ENCODE assay signal across 13 mouse cellular contexts in the genomic region with DNA sequence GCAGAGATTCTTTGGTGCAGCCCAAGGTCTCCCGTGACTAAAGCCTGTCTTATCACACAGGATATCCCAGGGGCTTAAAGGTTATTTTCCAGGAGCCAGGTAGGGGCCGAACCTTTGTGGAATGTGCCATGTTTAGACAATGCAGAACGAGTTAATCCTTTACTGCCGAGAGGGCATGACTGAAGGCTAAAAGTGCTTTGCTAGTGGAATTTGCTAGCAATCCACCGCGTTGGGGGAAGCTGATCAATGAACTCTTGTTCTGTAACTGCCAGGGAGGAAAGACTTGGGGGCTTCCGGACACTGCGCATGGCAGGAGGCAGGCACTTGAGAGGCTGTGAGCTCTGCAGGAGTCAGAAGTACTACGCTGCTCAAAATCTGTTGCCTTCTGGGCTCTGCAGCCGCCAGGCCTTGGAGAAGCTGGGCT.
DNase-seq lines count a peak whose midpoint lies in the region; ATAC-seq and TF ChIP-seq lines count a peak whose summit lies in the region.
"Had no signal": no experiment of that assay in that cellular context is flagged by ENCODE, and none has a peak within 500 bp of the region (broad histone marks: within the 10 kb centered on the region; RNA-seq: fewer than 3 reads in every experiment).

No protein-coding gene starts in this region.

- H3K4me3 ChIP-seq in forebrain, embryonic 10.5 days, result no peak overlapping the region
- no peak overlapping the region for H3K4me3 ChIP-seq in forebrain, embryonic 13.5 days
- H3K4me3 ChIP-seq in kidney, adult 2 months (ENCODE audit: insufficient read depth, low read depth, low read length), result no peak overlapping the region
- no peak overlapping the region for H3K4me3 ChIP-seq in kidney, embryonic 14.5 days (ENCODE audit: low read length)
- no peak overlapping the region for H3K4me3 ChIP-seq in embryonic facial prominence, embryonic 12.5 days
- no peak overlapping the region for H3K4me3 ChIP-seq in limb, embryonic 14.5 days (replicated peaks; ENCODE audit: low read length)
- H3K4me3 ChIP-seq in neural tube, embryonic 15.5 days (replicated peaks), result no peak overlapping the region
- H3K4me3 ChIP-seq: neural tube, embryonic 12.5 days had no signal

- H3K9ac ChIP-seq in forebrain, embryonic 13.5 days, result no peak overlapping the region
- no peak overlapping the region for H3K9ac ChIP-seq in kidney, embryonic 14.5 days (ENCODE audit: low read depth, low read length)
- no peak overlapping the region for H3K9ac ChIP-seq in embryonic facial prominence, embryonic 12.5 days
- H3K9ac ChIP-seq in limb, embryonic 14.5 days (ENCODE audit: low read depth, low read length, severe bottlenecking), result no peak overlapping the region
- no peak overlapping the region for H3K9ac ChIP-seq in neural tube, embryonic 15.5 days (replicated peaks)
- H3K9ac ChIP-seq: neural tube, embryonic 12.5 days had no signal

- no peaks in the 10 kb centered on the region for H3K36me3 ChIP-seq in forebrain, embryonic 10.5 days (replicated peaks)
- no peaks in the 10 kb centered on the region for H3K36me3 ChIP-seq in forebrain, embryonic 13.5 days (ENCODE audit: poor library complexity, severe bottlenecking)
- no peaks in the 10 kb centered on the region for H3K36me3 ChIP-seq in kidney, adult 2 months (ENCODE audit: control insufficient read depth, insufficient read depth, low read length)
- no peaks in the 10 kb centered on the region for H3K36me3 ChIP-seq in kidney, embryonic 14.5 days (ENCODE audit: control insufficient read depth, insufficient read depth, low read length)
- no peaks in the 10 kb centered on the region for H3K36me3 ChIP-seq in embryonic facial prominence, embryonic 12.5 days
- no peaks in the 10 kb centered on the region for H3K36me3 ChIP-seq in limb, embryonic 14.5 days (ENCODE audit: control insufficient read depth, insufficient read depth, low read length)
- H3K36me3 ChIP-seq in neural tube, embryonic 15.5 days, result no peaks in the 10 kb centered on the region
- H3K36me3 ChIP-seq: neural tube, embryonic 12.5 days had no signal

- no peaks in the 10 kb centered on the region for H3K27me3 ChIP-seq in forebrain, embryonic 10.5 days (ENCODE audit: poor library complexity, severe bottlenecking)
- no peaks in the 10 kb centered on the region for H3K27me3 ChIP-seq in forebrain, embryonic 13.5 days
- no peaks in the 10 kb centered on the region for H3K27me3 ChIP-seq in kidney, adult 2 months (replicated peaks; ENCODE audit: control insufficient read depth, insufficient read depth, low read length)
- no peaks in the 10 kb centered on the region for H3K27me3 ChIP-seq in kidney, embryonic 14.5 days (ENCODE audit: control insufficient read depth, insufficient read depth, low read length)
- H3K27me3 ChIP-seq in embryonic facial prominence, embryonic 12.5 days, result no peaks in the 10 kb centered on the region
- no peaks in the 10 kb centered on the region for H3K27me3 ChIP-seq in limb, embryonic 14.5 days (ENCODE audit: control insufficient read depth, insufficient read depth, low read length)
- H3K27me3 ChIP-seq in neural tube, embryonic 15.5 days (replicated peaks), result no peaks in the 10 kb centered on the region
- H3K27me3 ChIP-seq: neural tube, embryonic 12.5 days had no signal

- no peak for ATAC-seq in forebrain, embryonic 13.5 days
- ATAC-seq in kidney, embryonic 14.5 days (ENCODE audit: low FRiP score, low TSS enrichment), result no peak
- no peak for ATAC-seq in embryonic facial prominence, embryonic 12.5 days (ENCODE audit: insufficient number of reproducible peaks, insufficient read depth, low FRiP score, low TSS enrichment)
- no peak for ATAC-seq in limb, embryonic 14.5 days (ENCODE audit: low FRiP score, low read depth)
- ATAC-seq in megakaryocyte progenitor cell, adult 5-6 weeks (replicated peaks; ENCODE audit: poor library complexity), result no peak
- ATAC-seq in neural tube, embryonic 15.5 days (ENCODE audit: low FRiP score), result no peak

- peak overlapping the region; percentile 58; the same call in 1 of the 2 replicates for H3K27ac ChIP-seq in forebrain, embryonic 10.5 days
- no peak overlapping the region for H3K27ac ChIP-seq in forebrain, embryonic 13.5 days
- H3K27ac ChIP-seq in kidney, adult 2 months (ENCODE audit: insufficient read depth, low read depth, low read length), result peak overlapping the region; percentile 35
- no peak overlapping the region for H3K27ac ChIP-seq in kidney, embryonic 14.5 days (ENCODE audit: low read depth, low read length)
- H3K27ac ChIP-seq in embryonic facial prominence, embryonic 12.5 days, result 0 out of 2 replicates have a peak overlapping the region, but pooled peaks have one; percentile 38
- 0 out of 2 replicates have a peak overlapping the region, but pooled peaks have one; percentile 46 for H3K27ac ChIP-seq in limb, embryonic 14.5 days (replicated peaks; ENCODE audit: low read depth, low read length)
- H3K27ac ChIP-seq in neural tube, embryonic 15.5 days (replicated peaks), result no peak overlapping the region
- H3K27ac ChIP-seq: neural tube, embryonic 12.5 days had no signal

- no peaks in the 10 kb centered on the region for H3K9me3 ChIP-seq in forebrain, embryonic 10.5 days
- no peaks in the 10 kb centered on the region for H3K9me3 ChIP-seq in forebrain, embryonic 13.5 days (replicated peaks)
- no peaks in the 10 kb centered on the region for H3K9me3 ChIP-seq in kidney, embryonic 14.5 days (ENCODE audit: control insufficient read depth, low read length)
- H3K9me3 ChIP-seq in embryonic facial prominence, embryonic 12.5 days, result no peaks in the 10 kb centered on the region
- no peaks in the 10 kb centered on the region for H3K9me3 ChIP-seq in limb, embryonic 14.5 days (ENCODE audit: control insufficient read depth, low read length)
- no peaks in the 10 kb centered on the region for H3K9me3 ChIP-seq in neural tube, embryonic 15.5 days (replicated peaks)
- H3K9me3 ChIP-seq: neural tube, embryonic 12.5 days had no signal

- peak; percentile 25 for DNase-seq in forebrain, embryonic 10.5 days (ENCODE audit: extremely low spot score, low spot score)
- DNase-seq in kidney, adult 2 months, result peak; percentile 73
- no peak for DNase-seq in limb, embryonic 14.5 days (ENCODE audit: low spot score)
- DNase-seq: gastrocnemius, postnatal 14 days; heart, postnatal 4 days; liver; thymus, postnatal 25 days had no signal

- H3K4me1 ChIP-seq in forebrain, embryonic 10.5 days, result peaks cover 13% of the 10 kb centered on the region
- H3K4me1 ChIP-seq in forebrain, embryonic 13.5 days, result peaks cover 1% of the 10 kb centered on the region; the same call in 1 of the 2 replicates
- H3K4me1 ChIP-seq in kidney, adult 2 months (ENCODE audit: control insufficient read depth, insufficient read depth, low read length), result peaks cover 2% of the 10 kb centered on the region; the same call in 1 of the 2 replicates
- H3K4me1 ChIP-seq in kidney, embryonic 14.5 days (ENCODE audit: control insufficient read depth, insufficient read depth, low read length), result no peaks in the 10 kb centered on the region
- H3K4me1 ChIP-seq in embryonic facial prominence, embryonic 12.5 days, result peaks cover 7% of the 10 kb centered on the region; the same call in 1 of the 2 replicates
- H3K4me1 ChIP-seq in limb, embryonic 14.5 days (ENCODE audit: control insufficient read depth, insufficient read depth, low read length), result 0 out of 2 replicates have a peak, but pooled peaks cover 5% of the 10 kb centered on the region
- no peaks in the 10 kb centered on the region for H3K4me1 ChIP-seq in neural tube, embryonic 15.5 days
- H3K4me1 ChIP-seq: neural tube, embryonic 12.5 days had no signal

- whole genome bisulfite sequencing in forebrain, embryonic 10.5 days, result 13% methylated on average over 10 of the region's 10 CpGs
- 11% methylated on average over 10 of the region's 10 CpGs for WGBS in forebrain, embryonic 13.5 days
- 33% methylated on average over 10 of the region's 10 CpGs for WGBS in kidney, adult 2 months
- 49% methylated on average over 10 of the region's 10 CpGs for WGBS in kidney, embryonic 14.5 days
- 8% methylated on average over 10 of the region's 10 CpGs for WGBS in embryonic facial prominence, embryonic 12.5 days
- 20% methylated on average over 10 of the region's 10 CpGs for WGBS in limb, embryonic 14.5 days
- WGBS in neural tube, embryonic 15.5 days, result 48% methylated on average over 10 of the region's 10 CpGs

- H3K4me2 ChIP-seq in forebrain, embryonic 13.5 days, result no peak overlapping the region
- H3K4me2 ChIP-seq in kidney, embryonic 14.5 days (replicated peaks; ENCODE audit: low read depth, low read length), result no peak overlapping the region
- peak overlapping the region; percentile 12; the same call in 1 of the 2 replicates for H3K4me2 ChIP-seq in embryonic facial prominence, embryonic 12.5 days (replicated peaks)
- H3K4me2 ChIP-seq in limb, embryonic 14.5 days (replicated peaks; ENCODE audit: low read depth, low read length, severe bottlenecking), result no peak overlapping the region
- no peak overlapping the region for H3K4me2 ChIP-seq in neural tube, embryonic 15.5 days
- H3K4me2 ChIP-seq: neural tube, embryonic 12.5 days had no signal

- TF ChIP-seq CTCF in kidney, adult 2 months (conservative IDR thresholded peaks at IDR 0.05; ENCODE audit: insufficient read depth, insufficient read length, low read depth, low read length), result no peak

- no peak for TF ChIP-seq POLR2A in kidney, adult 2 months (IDR thresholded peaks at IDR 0.05; ENCODE audit: low read depth, low read length)
- no peak for TF ChIP-seq POLR2A in limb, embryonic 14.5 days (IDR thresholded peaks at IDR 0.05; ENCODE audit: borderline replicate concordance, extremely low read depth, insufficient read depth, insufficient read length)

Comparison
In these comparisons a context has a peak if more than half of its experiments do, and no peak if none do; other contexts are left out.
1. H3K27ac ChIP-seq: peak in forebrain, embryonic 10.5 days (single experiment), kidney, adult 2 months (single experiment), embryonic facial prominence, embryonic 12.5 days (single experiment) and limb, embryonic 14.5 days (single experiment); none in forebrain, embryonic 13.5 days (single experiment), kidney, embryonic 14.5 days (single experiment) and neural tube, embryonic 15.5 days (single experiment).